Mouse (Mus musculus): ENCODE measurements at regions not wholly inside any gene's neighbourhood (a gene's known extent, or its start where the extent isn't known, plus 50 kb on each side); places are given as distances from the start of the nearest gene placed in this dataset.

GRCm38 (mm10) chr4:124435040-124435434 is 175.6 kb downstream of the 3100002H09Rik start:
- Histone ChIP-seq H3K36me3 (ENCODE audit: control insufficient read depth, insufficient read depth, low read length) (no peaks in the 10 kb centered on the region), H3K4me1 (ENCODE audit: control insufficient read depth, insufficient read depth, low read depth, low read length) (peaks cover 6% of the 10 kb centered on the region; the same call in 1 of the 2 replicates), H3K27ac (ENCODE audit: low read depth, low read length) (no peak overlapping the region), H3K9ac (ENCODE audit: low read depth, low read length) (no peak overlapping the region), H3K9me3 (ENCODE audit: control insufficient read depth, low read length) (no peaks in the 10 kb centered on the region), H3K4me3 (ENCODE audit: low read length) (no peak overlapping the region), H3K27me3 (replicated peaks; ENCODE audit: control insufficient read depth, insufficient read depth, low read length) (peaks cover 4% of the 10 kb centered on the region), H3K4me2 (ENCODE audit: low read length) (no peak overlapping the region)
- ATAC-seq, result no peak
- WGBS, result 39% methylated on average over 12 of the region's 12 CpGs

- WGBS, result 10% methylated on average over 22 of the region's 25 CpGs
- no peak for ATAC-seq
- no peak overlapping the region for H3K9ac ChIP-seq (ENCODE audit: low read depth, low read length)
These were observed 176.3 kb downstream of the 3100002H09Rik start for GRCm38 (mm10) chr4:124434059-124435039.

GRCm38 (mm10) chr4:124433506-124433905 is 177.1 kb downstream of the 3100002H09Rik start:
- Histone ChIP-seq H3K36me3 (ENCODE audit: control insufficient read depth, insufficient read depth, low read length) (no peaks in the 10 kb centered on the region), H3K4me2 (ENCODE audit: low read length) (no peak overlapping the region), H3K9me3 (ENCODE audit: control insufficient read depth, low read length) (no peaks in the 10 kb centered on the region), H3K27ac (ENCODE audit: low read depth, low read length) (no peak overlapping the region), H3K4me1 (ENCODE audit: control insufficient read depth, insufficient read depth, low read depth, low read length) (peaks cover 6% of the 10 kb centered on the region; the same call in 1 of the 2 replicates), H3K9ac (ENCODE audit: low read depth, low read length) (no peak overlapping the region), H3K4me3 (ENCODE audit: low read length) (no peak overlapping the region), H3K27me3 (replicated peaks; ENCODE audit: control insufficient read depth, insufficient read depth, low read length) (peaks cover 4% of the 10 kb centered on the region)
- ATAC-seq, result no peak
- 79% methylated on average over 9 of the region's 9 CpGs for WGBS

More at GRCm38 (mm10) chr4:124434059-124435039, 176.3 kb downstream of the 3100002H09Rik start:
- Histone ChIP-seq H3K4me1 (ENCODE audit: control insufficient read depth, insufficient read depth, low read depth, low read length) (peaks cover 6% of the 10 kb centered on the region; the same call in 1 of the 2 replicates), H3K27ac (ENCODE audit: low read depth, low read length) (no peak overlapping the region), H3K27me3 (replicated peaks; ENCODE audit: control insufficient read depth, insufficient read depth, low read length) (peaks cover 4% of the 10 kb centered on the region), H3K9me3 (ENCODE audit: control insufficient read depth, low read length) (no peaks in the 10 kb centered on the region), H3K4me3 (ENCODE audit: low read length) (no peak overlapping the region), H3K36me3 (ENCODE audit: control insufficient read depth, insufficient read depth, low read length) (no peaks in the 10 kb centered on the region), H3K4me2 (ENCODE audit: low read length) (no peak overlapping the region)

GRCm38 (mm10) chr4:124431193-124431592 is 179.4 kb downstream of the 3100002H09Rik start:
- no peak overlapping the region for H3K4me2 ChIP-seq (ENCODE audit: low read length)
- no peak overlapping the region for H3K4me3 ChIP-seq (ENCODE audit: low read length)
- peaks cover 6% of the 10 kb centered on the region for H3K27me3 ChIP-seq (replicated peaks; ENCODE audit: control insufficient read depth, insufficient read depth, low read length)
- H3K9ac ChIP-seq (ENCODE audit: low read depth, low read length), result no peak overlapping the region
- WGBS, result 72% methylated on average over 16 of the region's 16 CpGs
- no peaks in the 10 kb centered on the region for H3K36me3 ChIP-seq (ENCODE audit: control insufficient read depth, insufficient read depth, low read length)
- no peak for ATAC-seq
- H3K27ac ChIP-seq (ENCODE audit: low read depth, low read length), result no peak overlapping the region
- no peaks in the 10 kb centered on the region for H3K9me3 ChIP-seq (ENCODE audit: control insufficient read depth, low read length)
- peaks cover 6% of the 10 kb centered on the region; the same call in 1 of the 2 replicates for H3K4me1 ChIP-seq (ENCODE audit: control insufficient read depth, insufficient read depth, low read depth, low read length)

GRCm38 (mm10) chr4:124428844-124429243 is 181.8 kb downstream of the 3100002H09Rik start:
- 85% methylated on average over 4 of the region's 4 CpGs for WGBS
- Histone ChIP-seq H3K4me1 (ENCODE audit: control insufficient read depth, insufficient read depth, low read depth, low read length) (no peaks in the 10 kb centered on the region), H3K4me3 (ENCODE audit: low read length) (no peak overlapping the region), H3K36me3 (ENCODE audit: control insufficient read depth, insufficient read depth, low read length) (no peaks in the 10 kb centered on the region), H3K27me3 (replicated peaks; ENCODE audit: control insufficient read depth, insufficient read depth, low read length) (peaks cover 2% of the 10 kb centered on the region), H3K9ac (ENCODE audit: low read depth, low read length) (no peak overlapping the region), H3K4me2 (ENCODE audit: low read length) (no peak overlapping the region), H3K27ac (ENCODE audit: low read depth, low read length) (no peak overlapping the region), H3K9me3 (ENCODE audit: control insufficient read depth, low read length) (no peaks in the 10 kb centered on the region)
- ATAC-seq, result no peak

- no peak overlapping the region for H3K27ac ChIP-seq (ENCODE audit: low read depth, low read length)
- 85% methylated on average over 6 of the region's 6 CpGs for WGBS
- ATAC-seq, result no peak
- no peaks in the 10 kb centered on the region for H3K4me1 ChIP-seq (ENCODE audit: control insufficient read depth, insufficient read depth, low read depth, low read length)
- 0 out of 2 replicates have a peak, but pooled peaks cover 2% of the 10 kb centered on the region for H3K9me3 ChIP-seq (ENCODE audit: control insufficient read depth, low read length)
- H3K27me3 ChIP-seq (replicated peaks; ENCODE audit: control insufficient read depth, insufficient read depth, low read length), result peaks cover under 1% of the 10 kb centered on the region; the same call in 1 of the 2 replicates
- no peaks in the 10 kb centered on the region for H3K36me3 ChIP-seq (ENCODE audit: control insufficient read depth, insufficient read depth, low read length)
- no peak overlapping the region for H3K9ac ChIP-seq (ENCODE audit: low read depth, low read length)
- H3K4me3 ChIP-seq (ENCODE audit: low read length), result no peak overlapping the region
- no peak overlapping the region for H3K4me2 ChIP-seq (ENCODE audit: low read length)
These were observed 188.2 kb downstream of the 3100002H09Rik start for GRCm38 (mm10) chr4:124422406-124422805.

GRCm38 (mm10) chr4:124418431-124418830 is 192.2 kb downstream of the 3100002H09Rik start:
- Histone ChIP-seq H3K36me3 (ENCODE audit: control insufficient read depth, insufficient read depth, low read length) (no peaks in the 10 kb centered on the region), H3K4me1 (ENCODE audit: control insufficient read depth, insufficient read depth, low read depth, low read length) (no peaks in the 10 kb centered on the region), H3K4me3 (ENCODE audit: low read length) (no peak overlapping the region), H3K27me3 (replicated peaks; ENCODE audit: control insufficient read depth, insufficient read depth, low read length) (no peaks in the 10 kb centered on the region), H3K27ac (ENCODE audit: low read depth, low read length) (no peak overlapping the region), H3K4me2 (ENCODE audit: low read length) (no peak overlapping the region), H3K9me3 (ENCODE audit: control insufficient read depth, low read length) (0 out of 2 replicates have a peak, but pooled peaks cover 2% of the 10 kb centered on the region), H3K9ac (ENCODE audit: low read depth, low read length) (no peak overlapping the region)
- 46% methylated on average over 8 of the region's 8 CpGs for WGBS
- ATAC-seq, result no peak

GRCm38 (mm10) chr4:124417176-124417575 is 193.4 kb downstream of the 3100002H09Rik start:
- 0 out of 2 replicates have a peak, but pooled peaks cover 2% of the 10 kb centered on the region for H3K9me3 ChIP-seq (ENCODE audit: control insufficient read depth, low read length)
- H3K4me1 ChIP-seq (ENCODE audit: control insufficient read depth, insufficient read depth, low read depth, low read length), result no peaks in the 10 kb centered on the region
- no peaks in the 10 kb centered on the region for H3K36me3 ChIP-seq (ENCODE audit: control insufficient read depth, insufficient read depth, low read length)
- no peak overlapping the region for H3K27ac ChIP-seq (ENCODE audit: low read depth, low read length)
- no peak overlapping the region for H3K4me2 ChIP-seq (ENCODE audit: low read length)
- no peak for ATAC-seq
- no peak overlapping the region for H3K9ac ChIP-seq (ENCODE audit: low read depth, low read length)
- no peaks in the 10 kb centered on the region for H3K27me3 ChIP-seq (replicated peaks; ENCODE audit: control insufficient read depth, insufficient read depth, low read length)
- H3K4me3 ChIP-seq (ENCODE audit: low read length), result no peak overlapping the region
- 80% methylated on average over 8 of the region's 8 CpGs for WGBS

GRCm38 (mm10) chr4:124416266-124416665 is 194.3 kb downstream of the 3100002H09Rik start:
- ATAC-seq, result no peak
- H3K27me3 ChIP-seq (replicated peaks; ENCODE audit: control insufficient read depth, insufficient read depth, low read length), result no peaks in the 10 kb centered on the region
- H3K4me1 ChIP-seq (ENCODE audit: control insufficient read depth, insufficient read depth, low read depth, low read length), result no peaks in the 10 kb centered on the region
- no peak overlapping the region for H3K4me3 ChIP-seq (ENCODE audit: low read length)
- H3K27ac ChIP-seq (ENCODE audit: low read depth, low read length), result no peak overlapping the region
- H3K9ac ChIP-seq (ENCODE audit: low read depth, low read length), result no peak overlapping the region
- 0 out of 2 replicates have a peak, but pooled peaks cover 2% of the 10 kb centered on the region for H3K9me3 ChIP-seq (ENCODE audit: control insufficient read depth, low read length)
- H3K4me2 ChIP-seq (ENCODE audit: low read length), result no peak overlapping the region
- H3K36me3 ChIP-seq (ENCODE audit: control insufficient read depth, insufficient read depth, low read length), result no peaks in the 10 kb centered on the region
- WGBS, result 92% methylated on average over 6 of the region's 6 CpGs

All from hindbrain, embryonic 16.5 days (tissue).